Mouse (Mus musculus) forebrain, embryonic 12.5 days (tissue): Measurements from ENCODE around the gene Nudt1. TPM values are rescaled to one million over a fixed set of nuclear protein-coding genes. Genes with fewer than 3 reads are reported as not detected.

Source experiments
- ATAC-seq: fragments of 200-750 bp; cut with Nextera tagmentation; 2 replicates; pipeline ENCODE4 v1.8.0; 2017; ENCODE audit warnings: moderate TSS enrichment; ENCODE audit not compliant: low FRiP score
- H3K27ac ChIP-seq: fragments of 300-500 bp; sonication (generic); 2 replicates; pipeline ENCODE4 v1.5.1; 2016; ENCODE audit warnings: mild to moderate bottlenecking
- H3K27me3 ChIP-seq: fragments of 300-500 bp; sonication (generic); 2 replicates; pipeline ENCODE4 v1.6.1; 2016; ENCODE audit warnings: mild to moderate bottlenecking
- H3K36me3 ChIP-seq: fragments of 300-500 bp; sonication (generic); replicated peaks from 2 replicates; pipeline ENCODE4 v1.6.1; 2016; ENCODE audit warnings: mild to moderate bottlenecking
- H3K4me1 ChIP-seq: fragments of 300-500 bp; sonication (generic); 2 replicates; pipeline ENCODE4 v1.6.1; 2016
- H3K4me2 ChIP-seq: fragments of 300-500 bp; sonication (generic); 2 replicates; pipeline ENCODE4 v1.6.1; 2016; ENCODE audit warnings: mild to moderate bottlenecking, moderate library complexity
- H3K4me3 ChIP-seq: fragments of 300-500 bp; sonication (generic); replicated peaks from 2 replicates; pipeline ENCODE4 v1.5.1; 2016; ENCODE audit warnings: mild to moderate bottlenecking
- H3K9ac ChIP-seq: fragments of 300-500 bp; sonication (generic); 2 replicates; pipeline ENCODE4 v1.6.1; 2016; ENCODE audit warnings: mild to moderate bottlenecking
- H3K9me3 ChIP-seq: fragments of 300-500 bp; sonication (generic); 2 replicates; pipeline ENCODE4 v1.6.1; 2016
- WGBS: fragments of 180-500 bp; shearing (Covaris S2); methylation state at CpG from one replicate; pipeline ENCODE4 v1.1.7; 2016; 5-methylcytosine and 5-hydroxymethylcytosine counted together
- polyA plus RNA-seq: library from polyadenylated mRNA; unstranded; fragments of >200 nt; fragmentation: Nextera tagmentation; extraction: Ambion mirVana; gene quantifications from 2 replicates; pipeline ENCODE4 v1.2.1, GENCODE M21; 2016

Gene Nudt1
- polyA plus RNA-seq, 1 experiment from 2014 or later = 41.7 TPM

DNA sequence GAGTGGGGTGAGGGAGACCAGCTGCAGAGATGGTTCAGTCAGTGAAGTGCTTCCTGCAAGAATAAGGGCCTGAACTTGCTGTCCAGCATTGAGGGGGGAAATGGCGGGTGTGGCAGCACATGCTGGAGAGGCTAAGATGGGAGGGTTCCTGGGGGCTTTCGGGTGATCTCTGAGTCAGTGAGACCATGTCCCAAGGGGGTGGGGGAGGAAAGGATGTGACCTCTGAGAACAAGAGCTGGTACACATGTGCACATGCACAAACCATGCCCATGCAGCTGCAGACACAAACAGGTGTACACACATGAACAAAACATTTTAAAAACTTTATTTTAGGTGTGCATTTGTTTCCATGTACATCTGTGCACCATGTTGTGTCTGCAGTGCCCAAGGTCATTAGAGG is 52.3 kb downstream of the Nudt1 start:
- Histone ChIP-seq H3K9me3 (no peaks in the 10 kb centered on the region), H3K4me3 (no peak overlapping the region), H3K4me1 (no peaks in the 10 kb centered on the region; the same call in 1 of the 2 replicates), H3K27me3 (no peaks in the 10 kb centered on the region), H3K27ac (no peak overlapping the region), H3K9ac (no peak overlapping the region), H3K4me2 (no peak overlapping the region), H3K36me3 (no peaks in the 10 kb centered on the region)
- no peak for ATAC-seq
- WGBS = 76% methylated on average over 2 of the region's 2 CpGs

DNA sequence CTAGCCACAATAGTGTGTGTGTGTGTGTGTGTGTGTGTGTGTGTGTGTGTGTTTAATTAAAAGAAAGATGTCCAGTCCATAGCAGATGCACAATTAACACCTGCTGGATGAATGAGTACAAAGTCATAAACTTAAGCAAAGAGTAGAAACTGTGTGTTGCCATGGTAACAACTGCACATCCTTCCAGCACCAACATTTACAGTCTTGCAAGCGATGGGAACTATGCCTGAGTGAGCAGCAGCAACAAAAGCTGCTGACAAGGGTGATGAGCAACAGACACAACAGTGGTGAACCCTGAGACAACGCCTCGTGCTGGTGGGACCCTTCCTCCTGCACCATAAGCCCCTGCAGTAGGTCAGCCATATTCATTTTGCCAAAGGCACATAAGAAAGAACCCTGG is 52.8 kb downstream of the Nudt1 start:
- no peak for ATAC-seq
- WGBS = 50% methylated on average over 3 of the region's 3 CpGs
- Histone ChIP-seq H3K4me3 (no peak overlapping the region), H3K36me3 (no peaks in the 10 kb centered on the region), H3K4me1 (no peaks in the 10 kb centered on the region; the same call in 1 of the 2 replicates), H3K9ac (no peak overlapping the region), H3K27me3 (no peaks in the 10 kb centered on the region), H3K27ac (no peak overlapping the region), H3K4me2 (no peak overlapping the region), H3K9me3 (no peaks in the 10 kb centered on the region)

DNA sequence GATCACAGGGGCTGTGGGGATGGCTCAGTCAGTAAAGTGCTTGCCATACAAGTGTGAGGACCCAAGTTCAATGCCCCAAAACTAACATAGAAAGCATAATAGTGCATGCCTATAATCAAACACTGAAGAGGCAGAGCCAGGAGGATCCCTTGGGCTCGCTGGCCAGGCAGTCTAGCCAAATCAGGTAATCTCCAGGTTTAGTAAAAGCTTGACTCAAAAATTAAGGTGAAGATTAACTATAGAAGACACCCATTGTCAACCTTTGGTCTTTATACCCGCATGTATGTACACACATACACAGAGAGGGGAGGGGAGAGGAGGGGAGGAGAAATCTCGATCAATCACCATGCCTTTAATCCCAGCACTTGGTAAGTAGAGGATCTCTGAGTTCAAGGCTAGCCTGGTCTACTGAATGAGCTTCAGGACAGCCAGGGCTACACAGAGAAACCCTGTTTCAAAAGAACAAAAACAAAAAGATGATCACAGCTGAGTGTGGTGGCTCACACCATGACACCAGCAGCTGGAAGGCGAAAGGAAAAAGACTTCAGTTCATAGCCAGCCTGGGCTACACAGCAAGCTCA is 53.9 kb downstream of the Nudt1 start:
- 93% methylated on average over 4 of the region's 4 CpGs for WGBS
- no peak for ATAC-seq
- no peaks in the 10 kb centered on the region for H3K9me3 ChIP-seq

GRCm38 (mm10) chr5:140378121-140378853 is 56.8 kb downstream of the Nudt1 start:
- 93% methylated on average over 6 of the region's 6 CpGs for WGBS

More for the DNA sequence above, 53.9 kb downstream of the Nudt1 start:
- H3K27me3 ChIP-seq = no peaks in the 10 kb centered on the region
- no peak overlapping the region for H3K4me2 ChIP-seq
- no peak overlapping the region for H3K9ac ChIP-seq
- no peaks in the 10 kb centered on the region; the same call in 1 of the 2 replicates for H3K4me1 ChIP-seq
- no peak overlapping the region for H3K4me3 ChIP-seq
- no peak overlapping the region for H3K27ac ChIP-seq
- no peaks in the 10 kb centered on the region for H3K36me3 ChIP-seq

DNA sequence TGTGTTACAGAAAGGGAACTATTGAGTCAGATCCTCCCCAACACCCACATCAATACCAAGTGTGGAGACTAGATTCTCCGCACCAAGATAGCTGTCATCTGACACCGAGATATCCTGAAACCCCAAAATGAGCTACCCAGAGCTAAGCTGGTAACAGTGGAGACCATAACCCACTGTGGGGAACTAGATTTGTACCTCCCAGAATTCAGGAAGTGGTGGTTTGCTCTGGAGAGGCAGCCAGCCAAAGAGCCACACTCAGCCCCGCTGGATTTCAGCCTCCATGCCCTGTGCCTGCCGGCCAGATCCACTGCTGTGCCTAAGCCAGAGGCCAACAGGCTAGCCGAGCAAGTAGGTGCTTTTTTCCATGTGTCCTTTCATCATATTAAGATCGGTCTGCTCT is 57.8 kb downstream of the Nudt1 start:
- Histone ChIP-seq H3K9ac (no peak overlapping the region), H3K4me3 (no peak overlapping the region), H3K27me3 (no peaks in the 10 kb centered on the region), H3K4me2 (no peak overlapping the region), H3K36me3 (no peaks in the 10 kb centered on the region), H3K4me1 (peaks cover 10% of the 10 kb centered on the region), H3K9me3 (no peaks in the 10 kb centered on the region), H3K27ac (no peak overlapping the region)
- 84% methylated on average over 6 of the region's 6 CpGs for WGBS
- no peak for ATAC-seq

More at GRCm38 (mm10) chr5:140378121-140378853, 56.8 kb downstream of the Nudt1 start:
- Histone ChIP-seq H3K9me3 (no peaks in the 10 kb centered on the region), H3K4me2 (no peak overlapping the region), H3K27ac (no peak overlapping the region), H3K4me1 (no peaks in the 10 kb centered on the region; the same call in 1 of the 2 replicates), H3K4me3 (no peak overlapping the region), H3K27me3 (no peaks in the 10 kb centered on the region), H3K9ac (no peak overlapping the region), H3K36me3 (no peaks in the 10 kb centered on the region)
- ATAC-seq = no peak

DNA sequence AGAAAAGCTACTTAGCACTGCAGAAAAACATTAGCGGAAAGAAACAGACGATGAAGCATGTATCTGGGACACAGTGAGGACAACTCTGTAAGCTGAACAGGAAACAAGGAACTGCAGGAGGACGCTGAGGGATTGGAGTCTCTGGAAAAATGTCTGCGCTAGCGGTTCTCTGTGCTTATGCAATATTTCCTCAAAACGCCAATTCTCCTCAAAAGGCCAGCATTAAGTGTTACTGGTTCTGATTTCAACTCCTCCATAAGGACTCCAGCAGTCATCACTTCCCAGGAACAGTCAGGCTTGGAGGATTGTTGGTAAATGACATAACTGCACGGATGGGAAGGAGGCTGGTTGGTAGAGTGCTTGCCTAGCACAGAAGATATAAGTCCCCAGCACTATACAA is 59.7 kb downstream of the Nudt1 start:
- H3K4me1 ChIP-seq = peaks cover 10% of the 10 kb centered on the region; the same call in 1 of the 2 replicates
- H3K27me3 ChIP-seq = no peaks in the 10 kb centered on the region
- H3K4me3 ChIP-seq = no peak overlapping the region
- 91% methylated on average over 7 of the region's 7 CpGs for WGBS
- no peaks in the 10 kb centered on the region for H3K36me3 ChIP-seq
- no peak overlapping the region for H3K9ac ChIP-seq
- no peak for ATAC-seq
- no peak overlapping the region for H3K27ac ChIP-seq
- no peak overlapping the region for H3K4me2 ChIP-seq
- H3K9me3 ChIP-seq = no peaks in the 10 kb centered on the region

GRCm38 (mm10) chr5:140382688-140383087 is 61.2 kb downstream of the Nudt1 start:
- no peak for ATAC-seq
- Histone ChIP-seq H3K36me3 (no peaks in the 10 kb centered on the region), H3K4me3 (no peak overlapping the region), H3K27me3 (no peaks in the 10 kb centered on the region), H3K4me2 (no peak overlapping the region), H3K27ac (no peak overlapping the region), H3K4me1 (peaks cover 15% of the 10 kb centered on the region), H3K9me3 (no peaks in the 10 kb centered on the region), H3K9ac (no peak overlapping the region)
- 96% methylated on average over 6 of the region's 6 CpGs for WGBS

DNA sequence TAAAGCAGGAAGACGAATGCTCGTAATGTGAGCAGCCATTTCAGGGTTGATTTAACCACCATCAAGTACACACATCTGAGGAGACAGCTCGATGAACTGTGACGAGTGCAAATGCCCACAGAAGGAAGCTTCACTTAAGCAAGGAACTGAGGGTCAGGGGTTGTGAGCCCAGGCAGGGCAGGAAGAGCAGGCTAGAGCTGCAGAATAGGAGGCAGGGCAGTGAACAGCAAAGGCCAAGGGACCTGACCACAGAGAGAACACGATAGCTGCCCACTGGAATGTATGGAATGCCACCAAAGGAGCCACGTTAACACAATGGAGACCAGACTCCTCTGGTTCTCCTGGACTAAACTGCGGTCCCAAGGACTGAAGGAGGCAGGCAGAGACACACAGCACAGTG is 62.1 kb downstream of the Nudt1 start:
- H3K27me3 ChIP-seq = no peaks in the 10 kb centered on the region
- no peak overlapping the region for H3K4me2 ChIP-seq
- no peak overlapping the region; the same call in 1 of the 2 replicates for H3K27ac ChIP-seq
- H3K9ac ChIP-seq = no peak overlapping the region
- no peaks in the 10 kb centered on the region for H3K36me3 ChIP-seq
- peaks cover 24% of the 10 kb centered on the region for H3K4me1 ChIP-seq
- WGBS = 22% methylated on average over 7 of the region's 7 CpGs
- H3K4me3 ChIP-seq = no peak overlapping the region
- no peaks in the 10 kb centered on the region for H3K9me3 ChIP-seq
- ATAC-seq = no peak

DNA sequence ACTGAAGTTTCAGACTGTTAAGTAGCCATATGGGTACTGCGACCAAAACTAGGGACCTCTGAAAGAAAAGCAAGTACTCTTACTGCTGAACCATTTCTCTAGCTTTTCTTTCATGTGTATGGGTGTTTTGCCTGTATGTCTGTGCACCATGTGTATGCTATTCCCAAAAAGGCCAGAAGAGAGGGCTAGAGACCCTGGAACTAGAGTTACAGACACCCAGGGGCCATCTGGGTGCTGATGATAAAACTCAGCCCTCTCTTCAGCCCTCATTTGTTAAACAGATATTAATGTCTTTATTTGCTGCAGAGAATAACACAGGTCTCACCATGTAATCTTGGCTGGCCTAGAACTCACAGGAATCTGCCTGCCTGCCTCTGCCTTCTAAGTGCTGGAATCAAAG is 63.0 kb downstream of the Nudt1 start:
- Histone ChIP-seq H3K4me2 (no peak overlapping the region), H3K36me3 (no peaks in the 10 kb centered on the region), H3K4me3 (no peak overlapping the region), H3K4me1 (peaks cover 26% of the 10 kb centered on the region), H3K27me3 (no peaks in the 10 kb centered on the region), H3K9me3 (no peaks in the 10 kb centered on the region), H3K27ac (no peak overlapping the region), H3K9ac (no peak overlapping the region)
- WGBS = 88% methylated on average over 1 of the region's 1 CpGs
- no peak for ATAC-seq

DNA sequence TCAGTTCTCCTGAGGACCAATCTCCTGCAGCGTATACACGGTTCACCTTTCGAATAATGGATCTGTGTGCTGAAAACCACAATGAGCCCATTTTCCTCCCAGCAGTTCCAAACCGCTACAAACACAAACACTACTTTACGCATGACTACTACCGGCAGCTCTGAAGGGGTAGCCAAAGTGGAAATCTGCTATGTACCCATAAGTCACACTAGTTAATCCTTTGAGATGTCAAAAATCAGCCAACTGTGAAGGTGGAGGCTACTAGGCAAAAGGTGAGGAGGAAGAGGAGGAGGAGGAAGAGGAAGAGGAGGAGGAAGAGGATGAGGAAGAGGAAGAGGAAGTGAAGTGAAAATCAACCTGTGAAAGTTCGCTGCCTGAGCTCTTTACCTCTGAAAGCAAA is 65.8 kb downstream of the Nudt1 start:
- Histone ChIP-seq H3K4me2 (peak overlapping the region; percentile 75; the same call in 1 of the 2 replicates), H3K9me3 (no peaks in the 10 kb centered on the region), H3K4me1 (peaks cover 29% of the 10 kb centered on the region), H3K36me3 (no peaks in the 10 kb centered on the region), H3K27me3 (peaks cover 4% of the 10 kb centered on the region; the same call in 1 of the 2 replicates), H3K9ac (no peak overlapping the region), H3K27ac (no peak overlapping the region), H3K4me3 (no peak overlapping the region)
- 87% methylated on average over 7 of the region's 7 CpGs for WGBS
- ATAC-seq = no peak
